Mouse (Mus musculus): Measurements from ENCODE around the gene Zfp185.

The Zfp185 gene

DNA sequence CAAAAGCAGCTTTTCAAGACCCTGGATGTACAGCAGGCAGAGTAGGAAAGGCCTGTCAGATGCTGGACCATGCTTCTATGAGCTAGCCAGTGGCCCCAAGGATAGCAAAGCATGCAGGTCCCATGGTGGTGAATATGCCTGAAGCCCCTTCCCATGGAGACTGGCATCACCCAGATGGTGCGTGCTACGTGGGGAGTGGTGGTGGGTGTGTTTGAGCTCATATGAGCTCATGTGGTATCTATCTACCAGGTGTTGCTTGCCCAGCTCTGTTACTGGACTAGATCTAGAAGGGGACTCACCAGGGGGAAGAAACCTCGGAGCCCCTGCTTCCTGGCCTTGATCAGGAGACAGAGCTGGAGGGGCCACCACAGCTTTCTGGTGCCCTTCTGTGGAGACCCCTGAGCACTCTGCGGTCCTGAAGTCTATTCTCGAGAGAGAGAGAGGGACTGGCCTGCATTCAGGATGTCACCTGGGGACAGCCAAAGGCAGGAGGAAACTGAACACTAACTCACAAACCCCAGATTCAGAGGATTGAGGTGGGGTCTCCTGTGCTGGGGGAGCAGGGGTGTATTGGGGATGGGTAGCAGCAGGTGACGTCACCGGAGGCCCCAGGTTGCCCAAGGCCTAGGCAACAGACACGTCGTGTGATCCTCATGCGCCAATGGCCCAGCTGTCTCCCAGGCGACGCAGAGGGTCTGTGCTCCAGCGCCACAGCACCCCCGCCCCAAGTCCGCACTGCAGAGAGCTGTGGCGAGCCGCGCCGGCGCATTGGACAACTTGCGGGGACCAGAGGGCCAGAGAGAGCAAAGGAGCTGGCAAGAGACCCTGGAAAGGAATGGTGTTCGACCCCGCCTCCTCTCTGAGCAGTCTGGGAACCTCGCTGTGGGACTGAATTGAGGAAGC is 76.6 kb downstream of the Zfp185 start:
- DNase-seq, result peak; percentile 48 to 57

DNA sequence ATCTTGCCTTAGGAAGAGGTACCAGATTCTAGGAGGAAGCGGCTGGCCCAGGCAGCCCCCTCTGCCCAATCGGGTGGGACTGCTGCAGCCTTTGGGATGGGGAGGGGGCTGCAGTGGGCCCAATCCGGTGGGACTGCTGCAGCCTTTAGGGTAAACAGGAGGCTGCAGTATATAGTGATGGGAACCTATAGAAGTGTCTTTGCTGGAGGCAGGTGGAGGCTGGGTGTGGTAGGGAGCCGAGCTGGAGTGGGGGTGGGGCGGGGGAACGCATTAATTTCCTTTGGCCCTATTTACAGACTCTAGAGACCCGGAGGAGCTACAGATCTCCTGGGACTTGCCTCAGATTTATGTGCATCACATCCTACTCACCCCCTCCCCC is 77.3 kb downstream of the Zfp185 start, which contains the start of gene Pnma3:
Gene Pnma3 (plus strand): TSS at position 373 of the 379 bp plus-strand sequence.
- peak; percentile 25 to 38 for DNase-seq

DNA sequence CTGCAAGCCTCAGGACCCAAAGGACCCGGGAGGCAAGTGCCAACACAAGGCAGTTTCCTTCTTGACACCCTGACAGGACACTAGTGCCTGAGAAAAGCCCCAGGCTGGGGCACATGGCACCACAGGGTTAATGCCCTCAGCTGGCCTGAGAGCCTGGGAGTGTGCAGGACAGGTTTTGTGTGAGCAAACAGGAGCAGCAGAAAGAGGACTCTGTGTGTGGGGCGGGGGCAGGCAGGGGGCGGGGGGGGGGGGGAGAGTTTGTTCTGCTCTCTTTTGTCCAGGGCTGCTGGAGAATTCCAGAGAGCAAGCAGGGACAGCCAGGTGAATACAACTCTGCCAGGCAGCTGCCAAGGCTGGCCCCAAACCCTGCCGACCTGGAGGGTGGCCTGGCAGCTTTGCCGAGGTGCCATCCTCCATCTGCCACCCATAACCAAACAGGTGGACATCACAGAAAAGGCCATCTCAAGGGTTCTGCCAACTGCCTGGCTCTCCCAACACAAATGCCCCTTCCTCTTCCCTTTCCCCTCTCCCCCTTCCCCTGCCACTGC is 79.7 kb downstream of the Zfp185 start:
- DNase-seq, result peak; percentile 17 to 20

All from cerebellum, postnatal 25 days (tissue).